Mouse (Mus musculus): ENCODE results near the gene Zbp1. TPM values are rescaled to one million over a fixed set of nuclear protein-coding genes. Genes with fewer than 3 reads are reported as not detected.

Zbp1 gene
- polyA plus RNA-seq, 1 experiment from 2014 or later = 0.32 TPM

- Histone ChIP-seq H3K27ac (peak overlapping the region; percentile 84), H3K27me3 (replicated peaks) (0 out of 2 replicates have a peak, but pooled peaks cover 4% of the 10 kb centered on the region), H3K4me3 (no peak overlapping the region), H3K36me3 (no peaks in the 10 kb centered on the region), H3K9ac (no peak overlapping the region), H3K4me1 (peaks cover 56% of the 10 kb centered on the region), H3K9me3 (no peaks in the 10 kb centered on the region; the same call in 1 of the 2 replicates), H3K4me2 (replicated peaks) (peak overlapping the region; percentile 56)
- WGBS = 71% methylated on average over 1 of the region's 1 CpGs
- no peak for ATAC-seq (ENCODE audit: low FRiP score, low read depth)
Measured at GRCm38 (mm10) chr2:173172386-173172785, 46.3 kb downstream of the Zbp1 start.

- Histone ChIP-seq H3K36me3 (no peaks in the 10 kb centered on the region), H3K4me2 (replicated peaks) (peak overlapping the region; percentile 51), H3K4me1 (peaks cover 56% of the 10 kb centered on the region), H3K27me3 (replicated peaks) (0 out of 2 replicates have a peak, but pooled peaks cover 4% of the 10 kb centered on the region), H3K9ac (no peak overlapping the region), H3K4me3 (no peak overlapping the region), H3K27ac (peak overlapping the region; percentile 47; the same call in 1 of the 2 replicates), H3K9me3 (no peaks in the 10 kb centered on the region; the same call in 1 of the 2 replicates)
- WGBS = 49% methylated on average over 5 of the region's 5 CpGs
- peak; percentile 12 for ATAC-seq (ENCODE audit: low FRiP score, low read depth)
Measured at GRCm38 (mm10) chr2:173171956-173172355, 46.8 kb downstream of the Zbp1 start.

- 0 out of 2 replicates have a peak, but pooled peaks cover 4% of the 10 kb centered on the region for H3K27me3 ChIP-seq (replicated peaks)
- H3K27ac ChIP-seq = peak overlapping the region; percentile 55; the same call in 1 of the 2 replicates
- H3K4me1 ChIP-seq = peaks cover 56% of the 10 kb centered on the region
- no peaks in the 10 kb centered on the region; the same call in 1 of the 2 replicates for H3K9me3 ChIP-seq
- no peak overlapping the region for H3K4me3 ChIP-seq
- H3K4me2 ChIP-seq (replicated peaks) = peak overlapping the region; percentile 51
- H3K9ac ChIP-seq = no peak overlapping the region
- peak; percentile 76 for ATAC-seq (ENCODE audit: low FRiP score, low read depth)
- H3K36me3 ChIP-seq = no peaks in the 10 kb centered on the region
- WGBS = under 1% methylated on average over 30 of the region's 30 CpGs
Measured at GRCm38 (mm10) chr2:173171470-173171869, 47.3 kb downstream of the Zbp1 start.

- peak overlapping the region; percentile 55; the same call in 1 of the 2 replicates for H3K27ac ChIP-seq
Measured at GRCm38 (mm10) chr2:173170715-173171114, 48.0 kb downstream of the Zbp1 start.

GRCm38 (mm10) chr2:173170081-173170480 is 48.6 kb downstream of the Zbp1 start:
- no peaks in the 10 kb centered on the region for H3K9me3 ChIP-seq
- no peaks in the 10 kb centered on the region for H3K36me3 ChIP-seq
- H3K9ac ChIP-seq = no peak overlapping the region
- no peak overlapping the region for H3K4me2 ChIP-seq (replicated peaks)
- peaks cover 56% of the 10 kb centered on the region for H3K4me1 ChIP-seq
- ATAC-seq (ENCODE audit: low FRiP score, low read depth) = no peak
- no peak overlapping the region for H3K27ac ChIP-seq
- no peak overlapping the region for H3K4me3 ChIP-seq
- H3K27me3 ChIP-seq (replicated peaks) = peaks cover 9% of the 10 kb centered on the region; the same call in 1 of the 2 replicates
- WGBS = 53% methylated on average over 2 of the region's 2 CpGs

More at GRCm38 (mm10) chr2:173170715-173171114, 48.0 kb downstream of the Zbp1 start:
- Histone ChIP-seq H3K4me2 (replicated peaks) (peak overlapping the region; percentile 51; the same call in 1 of the 2 replicates), H3K36me3 (no peaks in the 10 kb centered on the region), H3K9ac (no peak overlapping the region), H3K4me3 (no peak overlapping the region), H3K4me1 (peaks cover 56% of the 10 kb centered on the region), H3K9me3 (no peaks in the 10 kb centered on the region; the same call in 1 of the 2 replicates), H3K27me3 (replicated peaks) (peaks cover 9% of the 10 kb centered on the region; the same call in 1 of the 2 replicates)
- no peak for ATAC-seq (ENCODE audit: low FRiP score, low read depth)
- WGBS = 51% methylated on average over 2 of the region's 2 CpGs

- Histone ChIP-seq H3K4me3 (no peak overlapping the region), H3K27me3 (replicated peaks) (peaks cover 9% of the 10 kb centered on the region; the same call in 1 of the 2 replicates), H3K4me2 (replicated peaks) (no peak overlapping the region), H3K27ac (no peak overlapping the region), H3K9me3 (no peaks in the 10 kb centered on the region), H3K4me1 (peaks cover 41% of the 10 kb centered on the region), H3K36me3 (no peaks in the 10 kb centered on the region), H3K9ac (no peak overlapping the region)
- 12% methylated on average over 5 of the region's 5 CpGs for WGBS
- no peak for ATAC-seq (ENCODE audit: low FRiP score, low read depth)
Measured at GRCm38 (mm10) chr2:173168411-173168851, 50.3 kb downstream of the Zbp1 start.

GRCm38 (mm10) chr2:173165357-173165756 is 53.4 kb downstream of the Zbp1 start:
- Histone ChIP-seq H3K27me3 (replicated peaks) (peaks cover 5% of the 10 kb centered on the region; the same call in 1 of the 2 replicates), H3K9ac (no peak overlapping the region), H3K4me2 (replicated peaks) (no peak overlapping the region), H3K27ac (no peak overlapping the region), H3K9me3 (no peaks in the 10 kb centered on the region), H3K4me1 (peaks cover 14% of the 10 kb centered on the region), H3K4me3 (no peak overlapping the region), H3K36me3 (no peaks in the 10 kb centered on the region)
- no peak for ATAC-seq (ENCODE audit: low FRiP score, low read depth)
- WGBS = 64% methylated on average over 10 of the region's 10 CpGs

GRCm38 (mm10) chr2:173164946-173165345 is 53.8 kb downstream of the Zbp1 start:
- Histone ChIP-seq H3K27ac (no peak overlapping the region), H3K4me1 (peaks cover 14% of the 10 kb centered on the region), H3K36me3 (no peaks in the 10 kb centered on the region), H3K9me3 (no peaks in the 10 kb centered on the region), H3K4me2 (replicated peaks) (no peak overlapping the region), H3K4me3 (no peak overlapping the region), H3K27me3 (replicated peaks) (peaks cover 5% of the 10 kb centered on the region; the same call in 1 of the 2 replicates), H3K9ac (no peak overlapping the region)
- no peak for ATAC-seq (ENCODE audit: low FRiP score, low read depth)
- 82% methylated on average over 10 of the region's 10 CpGs for WGBS

GRCm38 (mm10) chr2:173164358-173164757 is 54.4 kb downstream of the Zbp1 start:
- WGBS = 46% methylated on average over 2 of the region's 2 CpGs
- Histone ChIP-seq H3K4me1 (peaks cover 14% of the 10 kb centered on the region), H3K9ac (no peak overlapping the region), H3K27ac (no peak overlapping the region), H3K27me3 (replicated peaks) (peaks cover 5% of the 10 kb centered on the region; the same call in 1 of the 2 replicates), H3K36me3 (no peaks in the 10 kb centered on the region), H3K4me3 (no peak overlapping the region), H3K9me3 (no peaks in the 10 kb centered on the region), H3K4me2 (replicated peaks) (no peak overlapping the region)
- no peak for ATAC-seq (ENCODE audit: low FRiP score, low read depth)

- no peaks in the 10 kb centered on the region for H3K36me3 ChIP-seq
- no peak overlapping the region for H3K4me3 ChIP-seq
- H3K9me3 ChIP-seq = no peaks in the 10 kb centered on the region
- H3K4me1 ChIP-seq = peaks cover 7% of the 10 kb centered on the region
- H3K27me3 ChIP-seq (replicated peaks) = peaks cover 5% of the 10 kb centered on the region; the same call in 1 of the 2 replicates
- no peak overlapping the region for H3K27ac ChIP-seq
- ATAC-seq (ENCODE audit: low FRiP score, low read depth) = no peak
- H3K4me2 ChIP-seq (replicated peaks) = no peak overlapping the region
- WGBS = 85% methylated on average over 8 of the region's 8 CpGs
- no peak overlapping the region for H3K9ac ChIP-seq
Measured at GRCm38 (mm10) chr2:173163380-173163779, 55.3 kb downstream of the Zbp1 start.

GRCm38 (mm10) chr2:173159354-173160311 is 59.1 kb downstream of the Zbp1 start:
- Histone ChIP-seq H3K4me3 (no peak overlapping the region), H3K9me3 (no peaks in the 10 kb centered on the region), H3K27ac (no peak overlapping the region), H3K36me3 (no peaks in the 10 kb centered on the region), H3K4me2 (replicated peaks) (peak overlapping the region; percentile 12; the same call in 1 of the 2 replicates), H3K4me1 (no peaks in the 10 kb centered on the region), H3K9ac (no peak overlapping the region), H3K27me3 (replicated peaks) (no peaks in the 10 kb centered on the region)
- ATAC-seq (ENCODE audit: low FRiP score, low read depth) = peak; percentile 45
- 42% methylated on average over 24 of the region's 24 CpGs for WGBS

- H3K4me1 ChIP-seq = no peaks in the 10 kb centered on the region
Measured at GRCm38 (mm10) chr2:173158390-173159055, 60.2 kb downstream of the Zbp1 start.

More at GRCm38 (mm10) chr2:173158390-173159055, 60.2 kb downstream of the Zbp1 start:
- Histone ChIP-seq H3K4me2 (replicated peaks) (no peak overlapping the region), H3K9ac (no peak overlapping the region), H3K4me3 (no peak overlapping the region), H3K27me3 (replicated peaks) (no peaks in the 10 kb centered on the region), H3K27ac (no peak overlapping the region), H3K9me3 (no peaks in the 10 kb centered on the region), H3K36me3 (no peaks in the 10 kb centered on the region)
- ATAC-seq (ENCODE audit: low FRiP score, low read depth) = no peak
- 91% methylated on average over 19 of the region's 19 CpGs for WGBS

Measured in neural tube, embryonic 12.5 days (tissue).